Mouse (Mus musculus) granulocyte monocyte progenitor cell, adult 5-6 weeks (primary cell): Measurements from ENCODE around the gene Flnb. TPM values are rescaled to one million over a fixed set of nuclear protein-coding genes. Genes with fewer than 3 reads are reported as not detected.

Experiments used
- ATAC-seq: replicated peaks from 2 replicates; pipeline ENCODE4 v1.8.0; 2016; ENCODE audit warnings: mild to moderate bottlenecking, moderate TSS enrichment, inconsistent platforms; ENCODE audit not compliant: poor library complexity, severe bottlenecking
- total RNA-seq, 2 experiments: library from RNA; stranded (forward) in 1 of 2; stranded (reverse) in 1 of 2; fragments of 200-712, 200-1000 nt in 1 of 2; fragments of >200 nt in 1 of 2; fragmentation: Nextera tagmentation in 1 of 2; gene quantifications; 2 replicates each; pipeline ENCODE4 v1.2.3; 2014 to 2017

The Flnb gene
- total RNA-seq, 2 experiments from 2014 or later = 20.8 to 30.2 TPM

GRCm38 (mm10) chr14:7824651-7825268, 7.0 kb downstream of the Flnb start:
- no peak for ATAC-seq

GRCm38 (mm10) chr14:7826151-7826937, 8.6 kb downstream of the Flnb start:
- ATAC-seq = peak; percentile 47; the same call in 1 of the 2 replicates

GRCm38 (mm10) chr14:7829181-7829580, 11.4 kb downstream of the Flnb start:
- ATAC-seq = no peak

GRCm38 (mm10) chr14:7831770-7832439, 14.1 kb downstream of the Flnb start:
- no peak for ATAC-seq

GRCm38 (mm10) chr14:7832440-7832783, 14.7 kb downstream of the Flnb start:
- no peak for ATAC-seq

- no peak for ATAC-seq
Observed at GRCm38 (mm10) chr14:7833458-7833857, 15.7 kb downstream of the Flnb start.

GRCm38 (mm10) chr14:7838564-7839089, 20.9 kb downstream of the Flnb start:
- ATAC-seq = no peak

- no peak for ATAC-seq
Observed at GRCm38 (mm10) chr14:7839950-7840514, 22.3 kb downstream of the Flnb start.

GRCm38 (mm10) chr14:7842631-7843332, 25.0 kb downstream of the Flnb start:
- ATAC-seq = no peak

- no peak for ATAC-seq
Observed at GRCm38 (mm10) chr14:7846696-7847095, 28.9 kb downstream of the Flnb start.

GRCm38 (mm10) chr14:7847746-7848232, 30.0 kb downstream of the Flnb start:
- ATAC-seq = no peak

- ATAC-seq = peak; percentile 44
Observed at GRCm38 (mm10) chr14:7850913-7851312, 33.2 kb downstream of the Flnb start.

- peak; percentile 70 for ATAC-seq
Observed at GRCm38 (mm10) chr14:7851543-7852065, 33.8 kb downstream of the Flnb start.

- no peak for ATAC-seq
Observed at GRCm38 (mm10) chr14:7853691-7854090, 35.9 kb downstream of the Flnb start.

- no peak for ATAC-seq
Observed at GRCm38 (mm10) chr14:7854366-7854765, 36.6 kb downstream of the Flnb start.

- no peak for ATAC-seq
Observed at GRCm38 (mm10) chr14:7855101-7855500, 37.3 kb downstream of the Flnb start.

GRCm38 (mm10) chr14:7855501-7855900, 37.7 kb downstream of the Flnb start:
- no peak for ATAC-seq

GRCm38 (mm10) chr14:7856348-7856747, 38.6 kb downstream of the Flnb start:
- no peak for ATAC-seq

GRCm38 (mm10) chr14:7857835-7858234, 40.1 kb downstream of the Flnb start:
- ATAC-seq = peak; percentile 70

GRCm38 (mm10) chr14:7858430-7858829, 40.7 kb downstream of the Flnb start:
- ATAC-seq = peak; percentile 88
